Mouse (Mus musculus) mouse trophoblast stem cell (cell line): ENCODE results near the gene Garnl3.

Experiments used
- in situ Hi-C, 2 experiments: fragments of 300-500 bp; cut with MseI, MboI; formaldehyde crosslinking; loops; 2 replicates in 1 of 2; 3 replicates in 1 of 2; pipeline ENCODE4 v1.15.1; 2025

Gene Garnl3

GRCm38 (mm10) chr2:33131500-33132092 lies at the start of gene Garnl3:
TSS of gene Garnl3 (minus strand) at chr2:33131654.
- in situ Hi-C loops: no loop called here

DNA sequence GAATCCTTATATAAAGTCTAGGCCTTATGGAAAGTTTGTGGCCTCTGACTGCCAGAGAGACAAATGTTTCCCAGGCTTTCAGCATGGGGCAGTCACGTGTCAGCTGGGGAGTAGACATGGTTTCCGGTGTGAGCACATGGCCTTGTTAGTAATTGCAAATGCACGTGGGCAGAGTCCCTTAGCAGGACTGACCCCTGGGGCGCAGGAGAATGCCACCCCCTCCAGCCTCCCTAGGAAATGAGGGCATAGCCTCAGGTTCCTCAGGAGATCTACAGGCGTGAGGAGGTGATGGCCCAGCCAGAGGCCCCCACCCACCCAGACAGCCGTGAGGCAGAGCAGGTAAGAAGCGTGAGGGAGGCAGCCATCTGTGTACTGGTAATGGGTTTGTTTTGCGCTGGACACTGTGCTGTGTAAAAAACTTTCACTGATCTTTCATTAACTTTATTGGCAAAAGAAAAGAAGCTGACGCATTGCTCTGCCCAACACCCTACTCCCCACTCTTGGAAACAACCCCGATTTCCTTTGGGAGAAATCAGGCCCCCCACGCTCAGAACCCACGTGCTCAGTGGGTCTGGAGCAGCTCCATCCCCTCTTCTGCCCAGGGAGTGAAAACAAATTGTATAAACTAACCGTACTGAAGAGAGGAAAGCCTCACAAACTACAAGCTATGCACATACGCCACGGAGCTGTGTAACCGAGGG lies 48.6 kb upstream of the Garnl3 start:
- in situ Hi-C loops: no loop called here

DNA sequence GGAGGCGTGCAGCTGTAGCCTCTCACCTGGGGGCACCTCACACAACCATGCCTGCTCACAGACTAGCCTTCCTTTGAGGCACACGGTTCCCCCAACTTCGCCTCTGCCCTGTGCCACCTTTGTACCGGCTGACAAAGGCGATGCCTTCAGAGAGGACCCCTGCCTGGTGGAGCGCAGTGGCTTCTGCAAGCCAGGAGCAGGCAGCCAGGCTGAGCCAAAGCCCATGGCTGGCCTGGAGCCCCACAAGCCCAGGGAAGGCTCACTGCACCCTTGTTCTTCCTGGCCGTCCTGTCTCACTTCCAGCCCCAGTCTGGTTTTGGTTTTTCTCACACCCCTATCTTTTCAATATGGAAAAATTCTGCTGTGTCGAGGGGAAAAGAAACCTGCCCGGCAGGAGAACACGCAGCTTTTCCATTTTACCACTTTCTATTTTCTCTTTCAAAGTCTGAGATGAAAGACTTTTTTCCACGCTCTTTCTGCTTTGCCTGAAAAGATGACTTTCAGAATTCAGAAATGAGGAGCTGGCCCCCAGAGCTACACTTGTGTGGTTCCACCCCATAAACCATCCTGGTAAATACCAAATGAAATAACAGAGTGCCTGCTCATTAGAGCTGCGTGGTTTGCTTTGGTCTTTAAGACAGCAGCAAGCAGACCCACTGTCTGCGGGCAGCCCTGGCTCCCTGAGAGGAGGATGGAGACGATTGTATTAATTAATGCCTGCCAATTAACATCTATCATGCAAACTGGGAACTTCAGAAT lies 47.9 kb upstream of the Garnl3 start:
- in situ Hi-C loops: no loop called here

DNA sequence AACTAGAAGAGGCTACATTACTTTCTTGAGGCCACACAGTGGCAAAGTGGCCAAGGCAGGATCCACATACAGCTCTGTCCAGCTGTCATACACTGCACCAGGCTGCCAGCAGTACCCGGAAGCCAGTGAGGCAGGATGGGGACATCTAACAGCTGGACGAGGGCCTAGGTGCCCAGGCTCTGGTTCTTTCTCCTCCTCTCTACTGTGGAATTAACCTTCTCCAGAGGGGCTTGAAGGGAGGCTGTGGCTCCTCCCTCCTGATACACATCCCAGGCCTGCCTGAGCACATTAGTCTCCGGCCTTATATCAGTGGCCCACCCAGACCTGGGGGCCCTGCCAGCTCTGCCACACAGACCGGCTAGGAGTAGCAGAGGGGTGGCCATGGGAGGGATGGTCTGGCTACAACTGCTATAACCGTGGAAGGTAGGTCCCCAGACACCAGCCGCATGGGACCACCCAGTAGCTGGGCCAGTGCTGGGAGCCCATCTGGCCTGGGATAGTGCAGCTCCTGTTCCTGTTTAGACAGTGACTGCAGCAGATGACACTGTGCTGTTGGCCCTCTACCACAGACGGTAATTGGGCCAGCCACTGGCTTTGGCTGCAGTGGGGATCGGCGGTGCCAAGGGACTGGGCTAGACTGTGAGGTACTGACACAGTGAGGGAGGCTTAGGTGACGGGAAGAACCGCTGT lies 46.9 kb upstream of the Garnl3 start:
- in situ Hi-C loops: no loop called here

DNA sequence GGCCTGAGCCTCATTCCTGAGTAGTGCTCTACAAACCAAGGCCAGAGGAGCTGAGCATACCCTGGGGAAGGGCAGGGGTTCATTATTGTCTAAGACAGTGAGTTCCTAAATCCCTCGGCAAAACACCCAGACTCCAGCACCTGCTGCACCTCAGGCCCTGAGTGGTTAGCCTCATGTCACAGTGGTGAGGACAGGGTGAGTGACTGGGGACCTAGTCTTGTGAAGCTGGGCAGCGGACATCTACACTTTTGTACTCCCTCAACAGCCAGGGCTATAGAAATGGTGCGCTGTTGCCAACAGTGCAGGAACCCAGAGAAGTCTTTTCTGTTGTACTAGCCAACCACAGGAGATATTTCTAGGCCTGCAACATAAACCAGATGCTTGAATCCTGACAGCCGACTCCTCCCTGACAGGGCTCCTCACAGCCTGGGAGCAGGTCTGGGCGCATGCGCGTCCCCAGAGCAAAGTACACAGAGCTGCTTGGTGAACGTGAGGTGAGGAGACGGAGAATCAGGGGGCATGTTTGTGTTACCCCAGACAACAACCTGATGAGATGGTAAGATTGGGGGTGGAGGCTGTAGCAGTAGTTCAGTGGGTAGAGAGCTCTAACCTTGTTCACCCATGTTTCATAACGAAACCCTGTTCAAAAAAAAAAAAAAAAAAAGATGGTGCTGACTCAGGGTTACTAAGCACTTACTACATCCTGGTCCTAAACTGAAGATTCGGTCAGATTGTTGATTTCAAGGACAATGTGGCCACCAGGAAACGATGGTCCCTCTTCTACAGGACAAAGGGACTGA lies 46.2 kb upstream of the Garnl3 start:
- in situ Hi-C loops: no loop called here

DNA sequence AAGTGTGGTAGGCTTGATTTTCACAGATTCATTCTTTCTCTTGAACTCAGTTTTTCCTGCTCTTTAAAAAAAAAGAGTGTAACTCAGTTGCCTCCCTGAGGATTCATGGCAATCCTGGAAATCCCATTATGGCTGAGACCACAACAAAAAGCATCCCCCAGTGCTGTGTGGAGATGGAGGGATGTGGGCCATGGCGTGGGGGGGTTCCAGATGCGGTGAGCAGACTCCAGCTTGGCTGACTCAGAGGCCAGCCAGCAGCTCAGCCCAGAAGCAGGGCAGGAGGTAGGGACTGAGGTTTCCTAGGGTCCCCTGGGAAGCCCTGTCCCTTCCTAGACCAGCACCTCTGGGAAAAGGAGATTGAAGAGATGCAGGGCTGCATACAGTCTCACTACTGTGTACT lies 45.5 kb upstream of the Garnl3 start:
- in situ Hi-C loops: no loop called here

- in situ Hi-C loops: no loop called here
Measured at GRCm38 (mm10) chr2:33176516-33176915, 45.1 kb upstream of the Garnl3 start.

DNA sequence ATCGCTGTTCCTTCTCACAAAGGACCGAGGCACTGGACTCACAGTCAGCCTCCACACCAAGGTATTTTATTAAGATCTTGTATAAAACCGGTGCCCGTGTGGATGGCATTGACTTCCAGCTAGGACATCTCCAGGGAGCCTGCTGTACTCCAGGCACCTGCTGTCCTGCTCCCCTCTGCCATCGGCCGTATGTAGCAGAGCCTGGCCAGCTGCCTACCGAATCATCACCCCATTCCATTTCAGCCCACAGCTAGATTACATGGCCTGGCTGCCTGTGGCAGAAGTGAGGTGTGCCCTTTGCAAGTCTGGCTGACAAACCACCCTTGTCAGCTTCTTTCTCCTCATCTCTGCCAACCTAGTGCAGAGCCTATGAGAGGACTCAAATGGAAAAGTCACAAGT lies 42.2 kb upstream of the Garnl3 start:
- in situ Hi-C loops: no loop called here

GRCm38 (mm10) chr2:33173126-33173525 lies 41.7 kb upstream of the Garnl3 start:
- in situ Hi-C loops: no loop called here

- in situ Hi-C loops: no loop called here
Measured at GRCm38 (mm10) chr2:33170777-33171565, 39.5 kb upstream of the Garnl3 start.

GRCm38 (mm10) chr2:33169445-33169844 lies 38.0 kb upstream of the Garnl3 start:
- in situ Hi-C loops: no loop called here

- in situ Hi-C loops: no loop called here
Measured at GRCm38 (mm10) chr2:33167060-33167459, 35.6 kb upstream of the Garnl3 start.

GRCm38 (mm10) chr2:33165710-33166374 lies 34.4 kb upstream of the Garnl3 start:
- in situ Hi-C loops: no loop called here

DNA sequence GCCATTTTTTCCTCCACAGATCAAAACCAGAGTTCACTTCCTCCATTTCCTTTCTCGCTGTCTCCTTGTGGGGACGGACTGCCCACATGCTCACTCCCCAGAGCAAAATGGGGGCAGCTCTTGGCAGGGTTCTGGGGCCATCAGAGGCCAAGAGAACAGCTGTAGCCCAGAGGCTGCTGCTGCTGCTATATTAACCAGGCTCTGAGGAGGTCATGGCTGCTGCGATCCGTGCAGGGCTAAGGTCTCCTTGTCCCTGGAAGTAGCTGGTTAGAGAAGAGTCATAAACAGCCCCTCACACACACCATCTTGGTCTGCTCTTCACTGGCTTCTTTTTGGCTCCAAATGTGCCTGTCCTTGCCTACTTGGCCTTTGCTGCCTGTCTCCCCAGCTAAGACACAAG lies 33.8 kb upstream of the Garnl3 start:
- in situ Hi-C loops: no loop called here

DNA sequence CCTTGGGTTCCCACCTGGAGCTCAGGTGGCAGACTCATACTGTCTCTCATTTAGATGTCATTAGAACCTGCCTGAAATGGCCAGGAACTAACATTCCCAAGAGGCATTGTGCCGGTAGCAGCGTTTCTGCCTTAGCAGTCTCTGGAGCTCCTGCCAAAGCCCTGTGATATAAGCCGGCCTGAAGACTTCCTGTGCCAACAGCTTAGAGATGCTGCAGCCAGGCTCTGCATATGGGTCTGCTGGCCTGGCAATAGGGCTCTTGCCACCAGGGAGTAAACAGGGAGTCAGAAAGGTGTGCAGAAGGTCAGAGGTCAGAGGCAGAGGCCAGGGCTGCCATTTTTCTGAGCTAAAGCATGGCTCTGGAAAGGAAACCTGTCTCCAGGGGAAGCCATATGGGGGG lies 33.2 kb upstream of the Garnl3 start:
- in situ Hi-C loops: no loop called here

DNA sequence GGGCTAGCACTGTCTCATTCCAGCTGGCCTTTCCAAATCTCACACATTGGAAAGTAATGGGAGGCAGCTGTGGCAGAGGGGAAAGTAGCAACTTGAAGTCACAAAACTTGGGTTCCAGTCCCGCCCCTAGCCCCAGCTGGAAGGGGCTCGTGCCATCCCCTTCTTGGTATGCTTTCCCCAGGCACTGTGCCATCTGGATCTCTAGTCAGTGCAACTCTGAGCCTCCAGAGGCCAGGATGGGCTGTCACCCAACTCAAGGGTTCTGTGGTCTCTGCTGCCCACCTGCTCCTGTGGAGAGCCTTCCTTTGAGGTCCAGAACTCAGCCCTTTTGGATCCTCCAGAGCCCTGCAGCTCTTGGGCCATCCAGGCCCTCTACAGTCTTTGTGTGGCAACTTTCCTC lies 30.7 kb upstream of the Garnl3 start:
- in situ Hi-C loops: no loop called here

DNA sequence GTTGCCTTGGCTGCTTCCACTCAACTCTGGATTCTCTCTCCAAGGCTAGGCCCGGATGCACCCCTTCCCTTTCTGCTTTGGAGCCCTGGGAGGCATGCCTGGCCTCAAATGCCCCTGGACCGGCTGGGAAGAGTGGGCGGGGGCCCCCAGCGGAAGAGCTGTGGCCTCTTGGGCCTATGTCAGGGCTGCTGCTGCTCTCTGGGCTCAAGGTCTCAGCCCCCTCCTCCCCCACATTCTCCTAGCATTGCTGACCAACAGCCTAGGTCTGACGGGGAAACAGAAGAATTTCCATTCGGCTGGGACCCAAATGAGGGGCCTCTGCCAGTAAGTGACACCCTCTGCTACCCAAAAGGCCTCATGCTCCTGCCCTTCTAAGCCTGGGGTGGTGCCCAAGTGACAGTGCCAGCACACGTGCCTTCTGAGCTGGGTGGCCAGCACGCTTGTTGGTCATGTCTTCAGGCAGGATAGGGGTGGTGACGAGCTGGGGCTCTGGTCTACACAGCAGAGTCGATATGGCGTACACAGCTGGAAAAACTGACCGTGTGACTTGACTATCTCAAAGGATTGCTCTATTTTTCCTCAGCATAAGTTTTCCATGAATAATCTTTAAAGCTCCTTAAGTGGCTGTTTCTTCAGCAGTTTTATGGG lies 29.0 kb upstream of the Garnl3 start:
- in situ Hi-C loops: no loop called here

DNA sequence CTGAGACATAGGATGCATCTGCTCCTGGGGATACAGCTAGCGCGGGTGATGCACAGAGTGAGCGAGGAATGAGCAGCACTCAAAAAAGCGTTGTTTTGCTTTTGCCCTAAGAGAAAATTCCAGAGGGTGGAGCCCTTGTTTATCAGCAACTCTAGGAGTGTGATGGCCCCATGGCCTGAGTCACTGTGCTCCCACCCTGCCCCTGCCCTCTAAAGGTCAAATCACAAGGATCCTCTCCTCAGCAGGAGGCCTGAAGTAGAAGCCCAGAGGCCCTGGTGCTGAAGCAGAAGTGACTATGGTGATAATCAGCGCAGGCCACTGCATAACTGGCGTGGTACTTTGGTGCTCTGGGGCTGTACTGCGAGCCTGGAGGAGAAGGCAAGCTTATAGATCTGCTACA lies 28.1 kb upstream of the Garnl3 start:
- in situ Hi-C loops: loop anchor here in 1 of 2 experiments (10.0 kb wide), 1 partner anchor 195 kb away; no protein-coding TSS in a partner anchor

- in situ Hi-C loops: loop anchor here in 1 of 2 experiments (10.0 kb wide), 1 partner anchor 196 kb away; no protein-coding TSS in a partner anchor
Measured at GRCm38 (mm10) chr2:33158895-33159294, 27.4 kb upstream of the Garnl3 start.
